Mouse (Mus musculus) midbrain, embryonic 14.5 days (tissue): ENCODE results near the gene Hyal2. TPM values are rescaled to one million over a fixed set of nuclear protein-coding genes. Genes with fewer than 3 reads are reported as not detected.
A peak's percentile ranks its signal among the peaks of the same experiment; 100 is the strongest.

Experiments used
- ATAC-seq: fragments of 200-750 bp; cut with Nextera tagmentation; 2 replicates; pipeline ENCODE4 v1.8.0; 2017; ENCODE audit warnings: moderate number of reproducible peaks, moderate library complexity; ENCODE audit not compliant: low FRiP score, low TSS enrichment
- DNase-seq: peaks from one replicate; pipeline ENCODE4 v3.0.0-alpha.2; 2015
- H3K27ac ChIP-seq: fragments of 300-500 bp; sonication (generic); replicated peaks from 2 replicates; pipeline ENCODE4 v1.5.1; 2014; ENCODE audit warnings: mild to moderate bottlenecking, low read depth, low read length, moderate library complexity
- H3K27me3 ChIP-seq: fragments of 300-500 bp; sonication (generic); 2 replicates; pipeline ENCODE4 v1.6.1; 2014; ENCODE audit warnings: low read length, control low read depth, mixed read lengths; ENCODE audit not compliant: control insufficient read depth, insufficient read depth
- H3K36me3 ChIP-seq: fragments of 300-500 bp; sonication (generic); 2 replicates; pipeline ENCODE4 v1.6.1; 2014; ENCODE audit warnings: low read length, control low read depth; ENCODE audit not compliant: control insufficient read depth, insufficient read depth
- H3K4me1 ChIP-seq: fragments of 300-500 bp; sonication (generic); 2 replicates; pipeline ENCODE4 v1.6.1; 2014; ENCODE audit warnings: mild to moderate bottlenecking, antibody characterized with exemption, low read length, control low read depth; ENCODE audit not compliant: control insufficient read depth, insufficient read depth
- H3K4me2 ChIP-seq: fragments of 300-500 bp; sonication (generic); 2 replicates; pipeline ENCODE4 v1.6.1; 2014; ENCODE audit warnings: mild to moderate bottlenecking, low read length, moderate library complexity
- H3K4me3 ChIP-seq: fragments of 300-500 bp; sonication (generic); replicated peaks from 2 replicates; pipeline ENCODE4 v1.5.1; 2014; ENCODE audit warnings: low read depth, low read length
- H3K9ac ChIP-seq: fragments of 300-500 bp; sonication (generic); replicated peaks from 2 replicates; pipeline ENCODE4 v1.6.1; 2014; ENCODE audit warnings: mild to moderate bottlenecking, low read length, moderate library complexity
- H3K9me3 ChIP-seq: fragments of 300-500 bp; sonication (generic); 2 replicates; pipeline ENCODE4 v1.6.1; 2016; ENCODE audit warnings: low read length, control low read depth, mixed read lengths; ENCODE audit not compliant: control insufficient read depth
- whole genome bisulfite sequencing: fragments of 180-500 bp; shearing (Covaris S2); extraction: QIAGEN DNeasy Blood & Tissue Kit; methylation state at CpG from one replicate; pipeline ENCODE4 v1.1.7; 2014; 5-methylcytosine and 5-hydroxymethylcytosine counted together
- polyA plus RNA-seq: library from polyadenylated mRNA; unstranded; fragments of >200 nt; fragmentation: Nextera tagmentation; extraction: Ambion mirVana; gene quantifications from 2 replicates; pipeline ENCODE4 v1.2.1, GENCODE M21; 2014

The Hyal2 gene
- polyA plus RNA-seq, 1 experiment from 2014 or later = 97.7 TPM

DNA sequence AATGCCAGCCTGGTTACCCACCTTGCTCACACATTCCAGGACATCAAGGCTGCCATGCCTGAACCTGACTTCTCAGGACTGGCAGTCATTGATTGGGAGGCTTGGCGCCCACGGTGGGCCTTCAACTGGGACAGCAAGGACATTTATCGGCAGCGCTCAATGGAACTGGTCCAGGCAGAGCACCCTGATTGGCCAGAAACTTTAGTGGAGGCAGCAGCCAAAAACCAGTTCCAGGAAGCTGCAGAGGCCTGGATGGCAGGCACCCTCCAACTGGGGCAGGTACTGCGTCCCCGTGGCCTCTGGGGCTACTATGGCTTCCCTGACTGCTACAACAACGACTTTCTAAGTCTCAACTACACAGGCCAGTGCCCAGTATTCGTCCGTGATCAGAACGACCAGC is 10.1 kb downstream of the Hyal2 start:
- Histone ChIP-seq H3K4me3 (no peak overlapping the region), H3K36me3 (peaks cover 15% of the 10 kb centered on the region), H3K9me3 (no peaks in the 10 kb centered on the region), H3K27ac (no peak overlapping the region), H3K27me3 (no peaks in the 10 kb centered on the region), H3K4me2 (no peak overlapping the region), H3K9ac (no peak overlapping the region), H3K4me1 (peaks cover 20% of the 10 kb centered on the region)
- DNase-seq (no peak), ATAC-seq (no peak)
- 95% methylated on average over 10 of the region's 10 CpGs for WGBS

DNA sequence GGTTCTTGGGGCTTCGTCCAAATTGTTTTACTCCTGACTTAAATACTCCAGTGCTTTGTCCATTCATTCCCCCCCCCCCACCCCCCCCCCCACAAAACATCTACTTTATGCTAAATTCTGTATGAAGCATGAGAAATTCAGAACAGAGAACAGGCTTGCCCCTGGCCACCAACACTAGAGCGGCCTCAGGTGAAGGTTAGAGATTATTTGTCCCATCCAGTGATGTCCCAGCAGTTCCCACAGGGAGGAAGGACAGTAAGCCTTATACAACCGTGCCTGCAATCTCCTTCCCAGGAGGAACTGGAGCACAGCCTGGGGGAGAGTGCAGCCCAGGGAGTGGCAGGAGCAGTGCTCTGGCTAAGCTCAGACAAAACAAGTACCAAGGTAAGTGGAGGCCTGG is 10.8 kb downstream of the Hyal2 start, which contains the start of gene Naa80:
Gene Naa80 (plus strand): TSS at position 301 of the 400 bp plus-strand sequence.
- ATAC-seq = no peak
- H3K27ac ChIP-seq = no peak within 1 kb of the TSS
- H3K9me3 ChIP-seq = no peaks in the 10 kb centered on the region
- no peak for DNase-seq
- 75% methylated on average over 3 of the region's 3 CpGs for WGBS
- H3K4me1 ChIP-seq = peaks cover 20% of the 10 kb centered on the region
- no peak within 1 kb of the TSS; the same call in 1 of the 2 replicates for H3K4me2 ChIP-seq
- H3K4me3 ChIP-seq = no peak within 1 kb of the TSS
- no peak within 1 kb of the TSS for H3K9ac ChIP-seq
- peaks cover 15% of the 10 kb centered on the region for H3K36me3 ChIP-seq
- H3K27me3 ChIP-seq = no peaks in the 10 kb centered on the region

DNA sequence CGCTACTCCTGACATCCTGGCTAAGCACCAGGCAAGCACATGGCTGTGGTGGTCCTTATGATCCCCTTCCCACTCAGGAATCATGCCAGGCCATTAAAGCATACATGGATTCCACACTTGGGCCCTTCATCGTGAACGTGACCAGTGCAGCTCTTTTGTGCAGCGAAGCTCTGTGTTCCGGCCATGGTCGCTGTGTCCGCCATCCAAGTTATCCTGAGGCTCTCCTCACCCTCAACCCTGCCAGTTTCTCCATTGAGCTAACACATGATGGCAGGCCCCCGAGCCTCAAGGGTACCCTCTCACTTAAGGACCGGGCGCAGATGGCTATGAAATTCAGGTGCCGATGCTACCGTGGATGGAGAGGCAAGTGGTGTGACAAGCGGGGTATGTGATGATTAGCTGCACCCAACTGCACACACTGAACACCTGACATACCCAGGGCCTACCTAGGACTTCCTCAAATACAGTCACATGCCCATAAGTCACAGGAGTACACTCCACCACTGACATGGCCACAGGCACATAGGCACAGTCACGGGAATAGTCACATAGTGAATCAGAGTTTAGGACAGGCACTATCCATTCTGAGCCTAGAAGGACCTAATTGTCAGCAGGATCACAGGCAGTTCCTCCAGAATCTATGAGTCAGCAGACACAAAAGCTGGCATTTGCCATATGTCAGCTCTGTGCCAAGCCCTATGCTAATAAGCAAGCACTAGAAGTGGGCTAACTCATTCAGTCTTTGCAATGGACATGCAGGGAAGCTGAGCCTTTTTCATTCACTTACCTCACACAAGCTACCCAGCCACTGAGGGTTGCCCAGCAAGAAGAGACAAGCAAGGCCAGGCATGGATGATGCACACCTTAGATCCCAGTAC is 11.5 kb downstream of the Hyal2 start:
- no peak overlapping the region for H3K27ac ChIP-seq
- H3K9me3 ChIP-seq = no peaks in the 10 kb centered on the region
- H3K27me3 ChIP-seq = no peaks in the 10 kb centered on the region
- ATAC-seq (no peak), DNase-seq (no peak)
- no peak overlapping the region; the same call in 1 of the 2 replicates for H3K4me2 ChIP-seq
- H3K4me1 ChIP-seq = peaks cover 20% of the 10 kb centered on the region
- H3K4me3 ChIP-seq = no peak overlapping the region
- H3K9ac ChIP-seq = no peak overlapping the region
- WGBS = 93% methylated on average over 14 of the region's 14 CpGs
- H3K36me3 ChIP-seq = peaks cover 18% of the 10 kb centered on the region

DNA sequence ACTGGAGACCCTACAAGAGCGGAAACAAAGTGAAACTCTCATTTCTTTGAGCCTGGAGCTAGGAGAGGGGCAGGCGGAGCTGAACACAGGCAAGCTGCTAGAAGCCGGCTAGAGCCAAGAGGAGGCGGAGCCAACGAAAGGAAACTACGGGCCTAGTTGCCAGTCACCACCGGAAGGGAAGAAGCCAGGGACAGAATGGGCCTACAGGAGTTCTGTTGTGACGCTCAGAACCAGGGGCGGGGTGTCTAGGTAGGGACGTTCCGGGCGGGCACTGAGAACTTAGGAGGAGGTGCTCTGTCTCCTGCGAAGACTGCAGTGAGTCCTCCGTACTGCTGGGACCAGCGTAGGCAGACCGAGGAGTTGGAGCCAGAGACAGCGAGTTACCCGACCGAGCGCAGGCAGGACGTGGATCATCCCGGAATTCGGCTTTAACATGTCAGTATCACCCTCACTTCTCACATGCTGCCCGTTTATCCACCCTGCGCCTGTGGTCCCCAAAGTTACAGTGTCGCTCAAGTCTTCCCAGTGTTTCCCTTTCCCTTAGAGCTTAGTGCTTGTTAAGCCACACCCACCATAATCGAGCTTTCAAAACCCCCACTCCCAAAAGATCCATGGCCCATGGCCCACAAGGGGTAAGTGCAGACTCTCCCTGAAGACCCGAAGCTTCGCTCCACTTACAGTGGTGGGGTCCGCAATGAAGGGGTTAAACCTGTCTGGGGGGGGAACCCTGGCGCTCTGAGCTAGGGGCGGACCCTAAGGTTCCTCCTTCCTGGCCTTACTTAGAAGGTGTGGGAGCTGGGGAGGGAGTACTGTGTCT is 13.0 kb downstream of the Hyal2 start, which contains the start of gene Hyal3:
Gene Hyal3 (plus strand): TSS at position 318 of the 817 bp plus-strand sequence.
- Histone ChIP-seq H3K9me3 (no peaks in the 10 kb centered on the region), H3K4me1 (peaks cover 20% of the 10 kb centered on the region), H3K4me2 (peak within 1 kb of the TSS; percentile 98), H3K27me3 (no peaks in the 10 kb centered on the region), H3K4me3 (peak within 1 kb of the TSS; percentile 62), H3K36me3 (peaks cover 11% of the 10 kb centered on the region; the same call in 1 of the 2 replicates), H3K9ac (peak within 1 kb of the TSS; percentile 74), H3K27ac (peak within 1 kb of the TSS; percentile 81)
- DNase-seq = peak; percentile 90
- ATAC-seq = peak; percentile 71
- under 1% methylated on average over 32 of the region's 32 CpGs for WGBS

DNA sequence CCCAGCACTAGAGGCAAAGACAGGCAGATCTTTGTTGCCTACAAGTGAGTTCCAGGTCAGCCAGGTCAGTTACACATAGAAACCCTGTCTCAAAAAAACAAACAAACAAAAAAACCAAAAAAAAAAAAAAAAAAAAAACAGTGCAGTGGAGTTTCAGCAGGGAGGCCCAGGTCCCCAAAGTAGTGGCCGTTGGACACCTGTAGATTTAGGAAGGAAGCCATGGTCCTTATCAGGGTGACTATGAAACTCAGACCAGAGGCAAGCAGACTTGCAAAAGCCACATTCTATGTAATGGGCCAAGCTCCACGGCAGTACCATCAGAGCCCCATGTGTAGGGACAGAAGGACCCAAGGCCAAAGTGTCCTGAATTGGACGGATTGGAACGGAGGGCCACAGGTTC is 13.8 kb downstream of the Hyal2 start:
- Histone ChIP-seq H3K27ac (no peak overlapping the region), H3K9me3 (no peaks in the 10 kb centered on the region), H3K9ac (peak overlapping the region; percentile 74), H3K4me1 (peaks cover 20% of the 10 kb centered on the region), H3K36me3 (peaks cover 11% of the 10 kb centered on the region; the same call in 1 of the 2 replicates), H3K4me2 (peak overlapping the region; percentile 98), H3K27me3 (no peaks in the 10 kb centered on the region), H3K4me3 (peak overlapping the region; percentile 62; the same call in 1 of the 2 replicates)
- ATAC-seq (no peak), DNase-seq (no peak)
- 85% methylated on average over 4 of the region's 4 CpGs for WGBS

DNA sequence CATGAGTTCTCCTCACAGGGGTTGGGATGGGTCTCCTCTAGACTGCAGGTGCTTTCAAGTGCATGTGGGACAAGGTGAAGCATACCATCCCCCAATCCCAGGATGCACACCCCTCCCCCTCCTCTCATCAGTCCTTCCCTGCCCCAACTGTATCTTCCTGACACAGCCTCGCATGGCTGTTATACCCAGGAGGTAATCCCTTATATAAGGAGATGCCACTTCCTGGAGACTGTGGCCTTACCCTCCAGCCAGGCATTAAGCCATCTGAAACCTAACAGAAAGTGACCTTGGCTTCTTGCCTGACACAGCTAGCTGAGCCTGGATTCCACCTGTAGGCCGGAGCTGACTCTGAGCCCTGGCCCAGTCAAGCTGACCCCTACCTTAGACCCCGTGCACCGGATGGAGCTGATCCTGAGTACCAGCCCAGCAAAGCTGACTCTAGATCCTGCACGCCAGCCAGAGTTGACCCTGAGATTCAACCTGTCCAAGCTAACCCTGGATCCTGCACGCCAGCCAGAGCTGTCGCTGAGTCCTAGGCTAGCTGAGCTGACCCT is 14.8 kb downstream of the Hyal2 start:
- no peak overlapping the region for H3K4me2 ChIP-seq
- no peaks in the 10 kb centered on the region for H3K27me3 ChIP-seq
- H3K27ac ChIP-seq = no peak overlapping the region
- H3K4me1 ChIP-seq = peaks cover 15% of the 10 kb centered on the region
- H3K9ac ChIP-seq = no peak overlapping the region
- no peaks in the 10 kb centered on the region for H3K9me3 ChIP-seq
- H3K36me3 ChIP-seq = peaks cover 11% of the 10 kb centered on the region; the same call in 1 of the 2 replicates
- ATAC-seq (no peak), DNase-seq (no peak)
- H3K4me3 ChIP-seq = no peak overlapping the region
- WGBS = 92% methylated on average over 7 of the region's 7 CpGs

DNA sequence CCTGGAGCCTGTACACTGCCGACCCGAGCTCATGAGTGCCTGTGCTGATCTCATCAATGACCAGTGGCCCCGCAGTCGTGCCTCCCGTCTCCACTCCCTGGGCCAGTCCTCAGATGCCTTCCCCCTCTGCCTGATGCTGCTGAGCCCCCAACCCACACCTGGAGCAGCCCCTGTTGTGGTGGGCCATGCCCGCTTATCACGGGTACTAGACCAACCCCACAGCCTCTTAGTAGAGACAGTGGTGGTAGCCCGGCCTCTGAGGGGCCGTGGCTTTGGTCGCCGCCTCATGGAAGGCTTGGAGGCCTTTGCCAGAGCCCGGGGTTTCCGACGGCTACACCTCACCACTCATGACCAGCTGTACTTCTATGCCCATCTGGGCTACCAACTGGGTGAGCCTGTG is 15.4 kb downstream of the Hyal2 start:
- no peak overlapping the region for H3K27ac ChIP-seq
- peaks cover 11% of the 10 kb centered on the region; the same call in 1 of the 2 replicates for H3K36me3 ChIP-seq
- no peak overlapping the region for H3K4me3 ChIP-seq
- DNase-seq = no peak
- 91% methylated on average over 14 of the region's 14 CpGs for WGBS
- H3K4me1 ChIP-seq = peaks cover 19% of the 10 kb centered on the region
- no peak overlapping the region for H3K9ac ChIP-seq
- H3K27me3 ChIP-seq = no peaks in the 10 kb centered on the region
- no peak for ATAC-seq
- no peak overlapping the region for H3K4me2 ChIP-seq
- H3K9me3 ChIP-seq = no peaks in the 10 kb centered on the region

DNA sequence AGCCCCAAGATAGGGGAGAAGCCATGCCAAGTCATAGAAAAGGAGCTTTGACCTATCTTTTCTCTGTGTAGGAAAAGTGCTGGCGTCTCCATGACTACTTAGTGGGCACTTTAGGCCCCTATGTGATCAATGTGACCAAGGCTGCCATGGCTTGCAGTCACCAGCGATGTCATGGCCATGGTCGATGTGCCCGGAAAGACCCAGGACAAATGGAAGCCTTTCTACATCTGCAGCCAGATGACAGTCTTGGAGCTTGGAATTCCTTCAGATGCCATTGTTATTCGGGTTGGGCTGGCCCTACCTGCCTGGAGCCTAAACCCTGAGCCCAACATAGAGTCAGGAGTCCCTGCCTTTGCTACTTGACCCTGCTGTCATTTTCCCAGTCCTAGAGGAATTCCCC is 18.8 kb downstream of the Hyal2 start:
- Histone ChIP-seq H3K27ac (no peak overlapping the region), H3K4me2 (no peak overlapping the region), H3K4me3 (no peak overlapping the region), H3K4me1 (peaks cover 11% of the 10 kb centered on the region), H3K9me3 (no peaks in the 10 kb centered on the region), H3K27me3 (no peaks in the 10 kb centered on the region), H3K9ac (no peak overlapping the region), H3K36me3 (peaks cover 29% of the 10 kb centered on the region)
- DNase-seq (no peak), ATAC-seq (no peak)
- 93% methylated on average over 5 of the region's 5 CpGs for WGBS
